Mouse (Mus musculus): ENCODE measurements at regions not wholly inside any gene's neighbourhood (a gene's known extent, or its start where the extent isn't known, plus 50 kb on each side); places are given as distances from the start of the nearest gene placed in this dataset.

GRCm38 (mm10) chr15:33825435-33826088 is 532.1 kb downstream of the 9430069I07Rik start:
- no peak overlapping the region for H3K27ac ChIP-seq (ENCODE audit: low read length)
- H3K36me3 ChIP-seq (ENCODE audit: control insufficient read depth, insufficient read depth, low read length): no peaks in the 10 kb centered on the region
- no peaks in the 10 kb centered on the region for H3K4me1 ChIP-seq (replicated peaks; ENCODE audit: control insufficient read depth, insufficient read depth, low read length)
- no peak overlapping the region for H3K4me2 ChIP-seq (ENCODE audit: low read depth, low read length)
- no peak overlapping the region for H3K4me3 ChIP-seq (ENCODE audit: low read length)
- H3K9me3 ChIP-seq (ENCODE audit: control insufficient read depth, low read length): no peaks in the 10 kb centered on the region
- H3K27me3 ChIP-seq (ENCODE audit: control insufficient read depth, insufficient read depth, low read depth, low read length): no peaks in the 10 kb centered on the region
- no peak for ATAC-seq (ENCODE audit: low read depth)
- no peak overlapping the region for H3K9ac ChIP-seq (ENCODE audit: low read length)
- 89% methylated on average over 1 of the region's 1 CpGs for WGBS

- Histone ChIP-seq H3K9me3 (ENCODE audit: control insufficient read depth, low read length) (no peaks in the 10 kb centered on the region), H3K4me2 (ENCODE audit: low read depth, low read length) (no peak overlapping the region), H3K9ac (ENCODE audit: low read length) (no peak overlapping the region), H3K36me3 (ENCODE audit: control insufficient read depth, insufficient read depth, low read length) (no peaks in the 10 kb centered on the region), H3K27me3 (ENCODE audit: control insufficient read depth, insufficient read depth, low read depth, low read length) (no peaks in the 10 kb centered on the region), H3K4me1 (replicated peaks; ENCODE audit: control insufficient read depth, insufficient read depth, low read length) (no peaks in the 10 kb centered on the region), H3K4me3 (ENCODE audit: low read length) (no peak overlapping the region), H3K27ac (ENCODE audit: low read length) (no peak overlapping the region)
- 84% methylated on average over 3 of the region's 3 CpGs for WGBS
- ATAC-seq (ENCODE audit: low read depth): no peak
These were observed 532.8 kb downstream of the 9430069I07Rik start for GRCm38 (mm10) chr15:33824826-33825225.

DNA sequence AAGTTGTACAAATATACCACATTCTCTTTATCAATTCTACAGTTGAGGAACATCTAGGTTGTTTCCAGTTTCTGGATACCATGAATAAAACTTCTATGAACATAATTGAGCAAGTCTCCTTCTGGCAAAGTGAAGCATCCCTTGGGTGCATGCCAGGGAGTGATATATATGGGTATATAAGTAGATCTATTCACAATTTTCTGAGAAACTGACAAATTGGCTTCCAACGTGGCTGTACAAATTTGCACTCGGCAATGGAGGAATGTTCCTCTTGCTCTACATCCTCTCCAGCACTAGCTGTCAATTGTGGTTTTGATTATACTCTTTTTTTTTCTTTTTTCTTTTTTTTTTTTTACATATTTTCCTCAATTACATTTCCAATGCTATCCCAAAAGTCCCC is 576.7 kb downstream of the 9430069I07Rik start:
- Histone ChIP-seq H3K36me3 (ENCODE audit: control insufficient read depth, insufficient read depth, low read length) (no peaks in the 10 kb centered on the region), H3K9ac (ENCODE audit: low read length) (no peak overlapping the region), H3K9me3 (ENCODE audit: control insufficient read depth, low read length) (no peaks in the 10 kb centered on the region), H3K4me1 (replicated peaks; ENCODE audit: control insufficient read depth, insufficient read depth, low read length) (no peaks in the 10 kb centered on the region), H3K4me3 (ENCODE audit: low read length) (no peak overlapping the region), H3K27ac (ENCODE audit: low read length) (no peak overlapping the region), H3K27me3 (ENCODE audit: control insufficient read depth, insufficient read depth, low read depth, low read length) (no peaks in the 10 kb centered on the region), H3K4me2 (ENCODE audit: low read depth, low read length) (no peak overlapping the region)
- 86% methylated on average over 2 of the region's 2 CpGs for WGBS
- ATAC-seq (ENCODE audit: low read depth): no peak

DNA sequence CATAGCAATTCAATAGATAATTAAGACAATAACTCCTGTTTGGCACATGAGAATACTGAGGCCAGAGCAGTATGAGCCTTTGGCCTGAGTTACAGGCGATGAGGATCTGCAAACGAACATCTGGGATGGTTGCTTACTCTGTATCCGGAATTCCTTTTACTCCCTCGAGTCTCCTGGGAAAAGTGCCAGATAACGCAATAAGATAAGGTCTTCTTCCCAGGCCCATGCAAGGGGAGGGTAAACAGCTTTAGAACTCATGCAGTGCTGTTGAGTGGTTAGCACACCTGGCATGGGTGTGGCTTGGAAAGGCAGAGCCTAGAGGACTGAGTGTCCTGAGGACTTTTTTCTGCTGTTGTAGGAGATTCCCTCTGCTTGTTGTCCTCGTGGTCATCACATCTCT is 598.2 kb downstream of the 9430069I07Rik start:
- H3K36me3 ChIP-seq (ENCODE audit: control insufficient read depth, insufficient read depth, low read length): no peaks in the 10 kb centered on the region
- 22% methylated on average over 6 of the region's 6 CpGs for WGBS
- H3K9ac ChIP-seq (ENCODE audit: low read length): no peak overlapping the region
- H3K27ac ChIP-seq (ENCODE audit: low read length): no peak overlapping the region
- no peak overlapping the region for H3K4me2 ChIP-seq (ENCODE audit: low read depth, low read length)
- peak; percentile 47; the same call in 1 of the 2 replicates for ATAC-seq (ENCODE audit: low read depth)
- no peaks in the 10 kb centered on the region for H3K27me3 ChIP-seq (ENCODE audit: control insufficient read depth, insufficient read depth, low read depth, low read length)
- H3K4me1 ChIP-seq (replicated peaks; ENCODE audit: control insufficient read depth, insufficient read depth, low read length): no peaks in the 10 kb centered on the region
- H3K9me3 ChIP-seq (ENCODE audit: control insufficient read depth, low read length): no peaks in the 10 kb centered on the region
- H3K4me3 ChIP-seq (ENCODE audit: low read length): no peak overlapping the region

GRCm38 (mm10) chr15:33758771-33759170 is 598.9 kb downstream of the 9430069I07Rik start:
- Histone ChIP-seq H3K4me2 (ENCODE audit: low read depth, low read length) (no peak overlapping the region), H3K9me3 (ENCODE audit: control insufficient read depth, low read length) (no peaks in the 10 kb centered on the region), H3K9ac (ENCODE audit: low read length) (no peak overlapping the region), H3K4me1 (replicated peaks; ENCODE audit: control insufficient read depth, insufficient read depth, low read length) (no peaks in the 10 kb centered on the region), H3K27ac (ENCODE audit: low read length) (no peak overlapping the region), H3K27me3 (ENCODE audit: control insufficient read depth, insufficient read depth, low read depth, low read length) (no peaks in the 10 kb centered on the region), H3K36me3 (ENCODE audit: control insufficient read depth, insufficient read depth, low read length) (no peaks in the 10 kb centered on the region), H3K4me3 (ENCODE audit: low read length) (no peak overlapping the region)
- ATAC-seq (ENCODE audit: low read depth): no peak
- 80% methylated on average over 1 of the region's 1 CpGs for WGBS
